Mouse (Mus musculus) adrenal gland (tissue): ENCODE results near the gene Plekhm3.

Experiments
- intact Hi-C: fragments of 180-260 bp; cut with DNase I; formaldehyde crosslinking; loops from one replicate; pipeline ENCODE4 v1.15.1; 2025

Plekhm3 gene

GRCm38 (mm10) chr1:64880613-64881012, 76.0 kb downstream of the Plekhm3 start:
- intact Hi-C loops = no loop called here

- intact Hi-C loops = no loop called here
Observed at GRCm38 (mm10) chr1:64878795-64879240, 77.8 kb downstream of the Plekhm3 start.

DNA sequence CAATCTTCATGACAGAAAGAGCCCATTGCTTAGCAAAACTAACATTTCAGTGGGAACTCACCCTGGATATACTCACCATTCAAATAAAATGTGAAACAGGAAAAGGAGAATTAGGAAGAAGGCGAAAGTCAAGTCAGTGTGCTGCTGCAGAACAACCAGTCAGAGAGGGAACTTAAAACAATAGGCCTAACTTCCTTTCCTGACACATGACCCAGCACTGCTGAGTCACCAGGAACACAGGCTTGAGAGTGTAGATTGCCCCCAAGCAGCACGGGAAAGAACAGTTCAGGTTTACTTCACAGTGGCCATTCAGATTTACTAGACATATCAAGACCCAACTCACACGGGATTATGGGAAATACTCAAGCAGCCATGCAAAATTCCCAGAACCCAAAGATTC, 80.3 kb downstream of the Plekhm3 start:
- intact Hi-C loops = no loop called here

- intact Hi-C loops = no loop called here
Observed at GRCm38 (mm10) chr1:64875712-64876111, 80.9 kb downstream of the Plekhm3 start.

DNA sequence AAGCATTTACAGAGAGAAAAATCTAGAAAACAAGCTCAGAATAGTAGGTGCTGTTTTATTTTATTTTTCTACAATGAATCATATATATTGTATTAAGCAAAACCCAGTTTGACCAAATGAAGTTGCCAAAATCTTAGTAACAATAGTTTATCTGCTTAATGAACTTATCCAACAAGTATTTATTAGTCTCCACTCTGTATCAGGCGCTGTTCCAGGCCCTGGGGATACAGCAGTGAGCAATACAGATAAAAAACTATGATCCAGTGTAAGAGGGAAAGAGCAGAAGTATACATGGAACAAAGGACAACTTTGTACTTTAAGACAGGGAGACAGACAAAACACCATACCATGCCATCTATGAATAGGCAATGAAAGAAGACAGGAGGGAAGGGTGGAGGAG, 81.5 kb downstream of the Plekhm3 start:
- intact Hi-C loops = no loop called here

GRCm38 (mm10) chr1:64871956-64872355, 84.7 kb downstream of the Plekhm3 start:
- intact Hi-C loops = no loop called here

GRCm38 (mm10) chr1:64867684-64868083, 88.9 kb downstream of the Plekhm3 start:
- intact Hi-C loops = no loop called here

DNA sequence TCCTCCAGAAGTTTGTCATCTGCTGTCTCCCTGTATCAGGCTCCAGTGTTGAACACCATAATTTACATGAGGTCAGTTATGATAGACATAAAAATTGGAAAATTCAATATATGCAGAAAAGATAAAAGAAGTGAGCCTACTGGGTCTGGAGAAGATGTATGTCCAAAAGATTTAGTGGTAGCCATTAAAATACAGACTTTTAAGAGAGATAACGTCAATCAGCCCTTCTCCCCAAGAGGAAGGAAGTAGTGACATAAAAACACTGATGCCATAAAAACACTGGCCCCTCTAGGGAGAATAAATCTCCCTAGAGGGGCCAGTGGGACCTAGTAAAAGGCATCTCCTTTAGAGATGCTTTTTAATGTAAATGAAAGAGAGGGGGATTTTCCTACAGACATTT, 90.5 kb downstream of the Plekhm3 start:
- intact Hi-C loops = no loop called here

- intact Hi-C loops = no loop called here
Observed at GRCm38 (mm10) chr1:64860235-64860920, 96.2 kb downstream of the Plekhm3 start.

DNA sequence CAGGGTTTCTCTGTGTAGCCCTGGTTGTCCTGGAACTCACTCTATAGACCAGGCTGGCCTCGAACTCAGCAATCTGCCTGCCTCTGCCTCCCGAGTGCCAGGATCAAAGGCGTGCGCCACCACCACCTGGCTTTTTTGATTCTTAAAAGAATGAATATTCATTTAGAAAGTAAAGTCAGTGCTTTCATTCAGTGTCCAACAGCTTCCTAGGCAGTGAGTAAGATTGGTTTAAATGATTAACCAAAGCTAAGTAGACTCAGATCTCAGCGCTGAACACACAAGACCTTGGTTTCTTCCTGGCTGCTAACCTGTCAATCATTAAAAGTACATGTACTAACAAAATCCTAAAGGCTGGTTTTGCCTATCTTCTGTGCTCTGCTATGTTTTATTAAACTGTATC, 96.8 kb downstream of the Plekhm3 start:
- intact Hi-C loops = no loop called here

DNA sequence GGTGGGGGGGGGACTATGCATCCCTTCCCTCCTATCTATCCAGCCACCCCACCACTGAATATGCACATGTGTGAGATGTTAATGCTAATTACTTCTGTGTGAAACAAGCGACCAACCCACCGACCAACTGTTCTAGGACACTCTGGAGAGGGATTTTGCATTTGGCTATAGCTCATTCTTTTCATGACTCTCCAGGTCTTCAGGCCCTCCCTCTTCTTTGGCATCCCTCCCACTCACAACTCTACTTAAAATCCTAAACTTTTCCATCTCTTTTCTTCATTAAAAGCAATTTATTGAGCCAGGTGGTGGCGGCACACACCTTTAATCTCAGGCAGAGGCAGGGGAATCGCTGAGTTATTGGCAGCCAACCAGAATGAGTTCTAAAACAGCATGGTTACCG, 101.8 kb downstream of the Plekhm3 start:
- intact Hi-C loops = no loop called here

DNA sequence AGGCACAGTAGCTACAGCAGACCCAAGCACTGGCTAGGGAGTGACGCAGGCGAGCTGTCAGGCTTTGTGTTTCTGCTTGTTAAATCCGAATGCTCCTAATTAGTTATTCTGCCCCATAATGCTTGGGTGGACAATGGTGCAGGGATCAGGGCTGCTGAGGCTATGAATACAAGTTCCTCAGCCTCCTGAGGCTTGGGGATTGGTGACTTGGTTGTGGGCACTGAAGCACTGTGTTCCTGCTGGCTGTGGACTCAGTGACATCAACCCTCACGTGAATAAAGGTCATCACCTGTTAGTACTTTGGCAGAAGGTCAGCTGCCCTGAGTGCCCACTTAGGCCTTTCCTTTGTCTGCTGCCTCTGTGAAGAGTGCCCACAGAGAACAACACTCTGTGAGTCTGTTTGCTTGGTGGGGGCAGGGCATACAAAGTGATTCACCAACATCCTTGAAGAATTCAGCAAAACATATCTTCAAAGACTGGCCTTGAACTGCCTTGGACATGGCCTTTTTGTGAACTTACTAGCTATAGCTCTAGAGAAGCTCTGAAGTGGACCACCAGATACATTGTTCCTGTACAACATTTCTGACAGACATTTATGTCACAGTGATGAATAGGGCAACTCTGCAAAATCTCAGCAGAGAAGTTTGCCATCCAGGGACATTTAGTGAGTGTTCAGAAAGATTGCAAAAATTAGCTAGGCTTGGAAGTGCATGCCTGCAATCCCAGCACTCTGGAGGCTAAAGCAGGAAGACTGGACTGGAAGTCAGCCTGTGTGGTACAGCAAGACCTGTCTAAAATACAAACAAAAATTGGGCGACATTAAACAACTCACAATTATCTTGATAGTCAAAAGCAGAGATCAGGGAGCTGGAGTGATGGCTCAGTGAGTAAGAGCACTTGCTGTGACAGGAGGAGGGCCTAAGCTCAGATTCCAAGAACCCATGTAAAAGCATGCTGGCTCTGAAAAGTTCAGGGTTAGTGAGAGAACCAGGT, 102.6 kb downstream of the Plekhm3 start:
- intact Hi-C loops = no loop called here

DNA sequence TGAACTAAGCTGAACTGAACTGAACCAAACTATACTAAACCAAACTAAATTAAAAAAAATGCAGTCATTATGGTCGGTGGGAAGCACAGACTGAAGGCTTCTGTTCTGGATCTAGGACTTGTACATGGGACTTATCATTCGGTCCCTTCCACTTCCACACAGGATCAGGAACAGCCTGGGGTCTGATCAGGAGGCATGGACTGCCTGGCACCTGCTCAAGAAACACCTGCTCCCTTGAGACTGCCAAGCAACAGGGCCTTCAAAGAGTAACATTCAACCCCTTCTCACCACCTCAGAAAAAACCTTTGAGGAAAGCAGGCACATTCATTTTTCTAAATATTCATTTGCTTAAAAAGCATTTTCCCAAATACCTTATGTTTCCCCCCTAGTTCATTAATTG, 103.4 kb downstream of the Plekhm3 start:
- intact Hi-C loops = no loop called here

DNA sequence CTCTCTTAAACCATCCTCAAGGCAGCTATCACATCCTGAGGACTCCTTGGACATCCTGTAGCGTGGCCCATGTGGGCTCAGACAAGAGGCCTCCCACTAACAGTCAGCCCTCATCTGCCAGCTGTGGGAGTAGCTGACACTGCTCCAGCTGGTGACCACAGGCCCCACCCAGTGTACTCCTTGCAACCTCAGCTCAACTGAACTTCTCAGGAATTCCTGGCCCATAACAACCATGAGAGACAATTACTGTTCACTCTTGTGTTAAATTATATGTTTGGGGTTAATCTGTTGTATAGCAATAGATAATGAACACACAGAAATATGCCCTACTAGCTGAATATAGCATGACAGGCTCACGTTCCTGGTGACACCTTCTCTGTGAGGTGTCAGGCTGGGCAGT, 104.4 kb downstream of the Plekhm3 start:
- intact Hi-C loops = no loop called here

- intact Hi-C loops = no loop called here
Observed at GRCm38 (mm10) chr1:64850345-64850744, 106.3 kb downstream of the Plekhm3 start.

DNA sequence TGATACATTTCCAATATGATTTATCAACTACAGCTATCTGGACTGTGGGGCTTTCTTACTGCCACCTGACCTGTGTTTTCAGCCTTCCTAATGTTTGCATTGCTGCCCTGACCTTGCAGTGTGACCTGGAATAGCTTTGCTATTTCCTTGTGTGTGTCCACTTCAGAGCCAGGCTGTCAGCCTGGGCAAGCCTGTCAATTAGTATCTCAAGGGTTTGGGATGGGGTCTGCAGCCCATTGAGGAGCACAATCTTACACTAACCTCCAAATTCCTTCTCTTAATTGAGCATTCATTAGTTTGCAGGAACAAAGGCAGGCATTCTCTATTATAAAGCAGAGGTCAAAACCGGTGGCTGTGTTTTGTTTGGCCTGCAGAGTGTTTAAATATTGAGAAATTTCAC, 107.6 kb downstream of the Plekhm3 start:
- intact Hi-C loops = no loop called here

DNA sequence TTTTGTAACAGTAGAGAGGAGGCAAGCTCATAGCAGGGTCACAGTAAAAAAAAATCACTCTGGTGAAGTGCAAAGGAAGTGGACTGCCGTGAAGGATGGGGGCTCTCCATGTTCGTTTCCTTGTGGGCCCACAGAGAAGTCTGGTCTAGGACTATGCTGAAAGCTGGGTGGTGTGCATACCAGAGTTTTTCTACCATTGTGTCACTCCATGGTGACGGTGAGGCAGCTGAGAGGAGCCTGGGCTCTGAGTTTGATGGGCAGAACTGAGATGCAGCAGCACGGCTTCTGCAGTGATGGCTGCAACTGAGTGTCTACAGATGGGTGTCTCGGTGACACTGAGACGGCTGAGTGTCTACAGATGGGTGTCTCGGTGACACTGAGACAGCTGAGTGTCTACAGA, 108.5 kb downstream of the Plekhm3 start:
- intact Hi-C loops = no loop called here

DNA sequence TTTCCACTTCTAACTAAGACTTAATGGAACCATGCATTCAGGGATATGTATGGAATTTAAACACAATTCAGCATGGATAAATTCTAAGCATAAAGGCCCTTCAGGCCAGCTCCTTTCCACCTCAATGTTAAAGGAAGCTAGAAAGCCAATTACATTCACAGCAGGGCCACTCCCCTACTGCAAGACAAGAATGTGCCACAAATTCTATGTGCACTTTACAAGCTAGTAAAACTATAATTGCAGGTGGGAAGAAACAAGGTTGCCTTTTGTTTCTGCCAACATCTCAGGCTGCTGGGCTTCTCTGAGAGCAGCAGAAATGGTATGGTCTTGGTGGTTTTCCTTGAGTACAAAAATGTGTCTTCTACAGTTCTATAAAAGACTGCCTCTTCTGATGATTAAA, 109.1 kb downstream of the Plekhm3 start:
- intact Hi-C loops = no loop called here

GRCm38 (mm10) chr1:64844978-64845377, 111.6 kb downstream of the Plekhm3 start:
- intact Hi-C loops = no loop called here

DNA sequence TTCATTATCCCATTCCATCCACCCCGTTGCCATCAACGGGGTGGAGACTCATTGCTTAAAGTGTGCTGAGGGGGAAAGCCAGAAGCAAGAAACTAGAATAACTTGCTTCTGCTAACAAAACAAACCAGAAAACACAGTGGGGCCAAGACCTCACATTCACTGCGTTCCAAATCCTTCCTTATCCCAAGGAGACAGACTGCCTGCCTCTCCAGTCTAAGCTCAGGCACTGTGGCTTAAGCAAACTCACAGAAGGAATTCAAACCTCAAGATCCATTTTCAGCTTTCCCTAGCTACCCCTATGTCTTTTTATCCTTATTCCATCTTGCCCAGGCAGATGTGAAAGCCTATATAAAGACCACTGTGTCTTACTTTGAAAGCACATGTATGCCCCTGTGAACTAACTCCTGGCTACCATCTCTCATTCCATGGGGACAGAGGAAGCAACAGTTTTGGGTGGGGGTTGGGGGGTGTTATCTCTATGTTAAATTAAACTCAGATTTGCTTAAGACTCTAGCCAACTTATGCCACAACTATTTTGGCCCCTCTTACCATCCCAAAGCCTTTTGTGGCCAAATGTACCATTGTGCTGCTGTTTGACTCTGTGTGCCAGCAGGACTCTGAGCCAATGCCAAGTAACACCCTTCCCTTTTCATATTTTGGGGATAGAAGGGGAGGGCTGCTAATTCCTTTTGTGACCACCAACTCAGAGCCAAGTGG, 112.6 kb downstream of the Plekhm3 start:
- intact Hi-C loops = no loop called here

GRCm38 (mm10) chr1:64840930-64841329, 115.7 kb downstream of the Plekhm3 start:
- intact Hi-C loops = no loop called here

- intact Hi-C loops = no loop called here
Observed at GRCm38 (mm10) chr1:64836584-64836983, 120.0 kb downstream of the Plekhm3 start.
